Mouse (Mus musculus) hindbrain, postnatal 0 days (tissue): Measurements from ENCODE around the gene Spaca9. TPM values are rescaled to one million over a fixed set of nuclear protein-coding genes. Genes with fewer than 3 reads are reported as not detected.

Experiments
- ATAC-seq: fragments of 200-750 bp; cut with Nextera tagmentation; 2 replicates; pipeline ENCODE4 v1.8.0; 2017; ENCODE audit warnings: mild to moderate bottlenecking, moderate TSS enrichment, moderate library complexity
- DNase-seq: peaks from one replicate; pipeline ENCODE4 v3.0.0-alpha.2; 2015; ENCODE audit warnings: low spot score
- H3K27ac ChIP-seq: fragments of 300-500 bp; sonication (generic); 2 replicates; pipeline ENCODE4 v1.5.1; 2014; ENCODE audit warnings: mild to moderate bottlenecking
- H3K27me3 ChIP-seq: fragments of 300-500 bp; sonication (generic); 2 replicates; pipeline ENCODE4 v1.6.1; 2014; ENCODE audit warnings: low read length, mixed read lengths; ENCODE audit not compliant: insufficient read depth
- H3K36me3 ChIP-seq: fragments of 300-500 bp; sonication (generic); 2 replicates; pipeline ENCODE4 v1.6.1; 2014; ENCODE audit warnings: low read length, mixed read lengths; ENCODE audit not compliant: insufficient read depth
- H3K4me1 ChIP-seq: fragments of 300-500 bp; sonication (generic); 2 replicates; pipeline ENCODE4 v1.6.1; 2014; ENCODE audit warnings: antibody characterized with exemption, low read length, mixed read lengths; ENCODE audit not compliant: insufficient read depth
- H3K4me2 ChIP-seq: fragments of 300-500 bp; sonication (generic); 2 replicates; pipeline ENCODE4 v1.6.1; 2014; ENCODE audit warnings: low read depth, mild to moderate bottlenecking, low read length, moderate library complexity, mixed read lengths
- H3K4me3 ChIP-seq: fragments of 300-500 bp; sonication (generic); 2 replicates; pipeline ENCODE4 v1.5.1; 2014; ENCODE audit warnings: low read length
- H3K9ac ChIP-seq: fragments of 300-500 bp; sonication (generic); replicated peaks from 2 replicates; pipeline ENCODE4 v1.6.1; 2014; ENCODE audit warnings: mild to moderate bottlenecking, low read length, moderate library complexity, mixed read lengths
- H3K9me3 ChIP-seq: fragments of 300-500 bp; sonication (generic); 2 replicates; pipeline ENCODE4 v1.6.1; 2016; ENCODE audit warnings: low read length, mixed read lengths
- CTCF ChIP-seq: IDR thresholded peaks from 2 replicates; pipeline ENCODE4 v1.5.1; 2016; ENCODE audit warnings: antibody characterized with exemption, control low read depth, low read depth
- WGBS: fragments of 180-500 bp; shearing (Covaris S2); extraction: QIAGEN DNeasy Blood & Tissue Kit; methylation state at CpG from one replicate; pipeline ENCODE4 v1.1.7; 2014; 5-methylcytosine and 5-hydroxymethylcytosine counted together
- polyA plus RNA-seq: library from polyadenylated mRNA; unstranded; fragments of >200 nt; fragmentation: Nextera tagmentation; extraction: Ambion mirVana; gene quantifications from 2 replicates; pipeline ENCODE4 v1.2.1, GENCODE M21; 2015
- total RNA-seq: library from RNA; depleted of rRNA; stranded (reverse); fragments of >200 nt; gene quantifications from 2 replicates; pipeline ENCODE4 v1.2.3, GENCODE M21; 2014; rRNA removed

Gene Spaca9
- 0.89 TPM in 1 of 2 replicates, not detected in the other for total RNA-seq
- polyA plus RNA-seq: 2.9 and 3.7 TPM in 2 replicates

DNA sequence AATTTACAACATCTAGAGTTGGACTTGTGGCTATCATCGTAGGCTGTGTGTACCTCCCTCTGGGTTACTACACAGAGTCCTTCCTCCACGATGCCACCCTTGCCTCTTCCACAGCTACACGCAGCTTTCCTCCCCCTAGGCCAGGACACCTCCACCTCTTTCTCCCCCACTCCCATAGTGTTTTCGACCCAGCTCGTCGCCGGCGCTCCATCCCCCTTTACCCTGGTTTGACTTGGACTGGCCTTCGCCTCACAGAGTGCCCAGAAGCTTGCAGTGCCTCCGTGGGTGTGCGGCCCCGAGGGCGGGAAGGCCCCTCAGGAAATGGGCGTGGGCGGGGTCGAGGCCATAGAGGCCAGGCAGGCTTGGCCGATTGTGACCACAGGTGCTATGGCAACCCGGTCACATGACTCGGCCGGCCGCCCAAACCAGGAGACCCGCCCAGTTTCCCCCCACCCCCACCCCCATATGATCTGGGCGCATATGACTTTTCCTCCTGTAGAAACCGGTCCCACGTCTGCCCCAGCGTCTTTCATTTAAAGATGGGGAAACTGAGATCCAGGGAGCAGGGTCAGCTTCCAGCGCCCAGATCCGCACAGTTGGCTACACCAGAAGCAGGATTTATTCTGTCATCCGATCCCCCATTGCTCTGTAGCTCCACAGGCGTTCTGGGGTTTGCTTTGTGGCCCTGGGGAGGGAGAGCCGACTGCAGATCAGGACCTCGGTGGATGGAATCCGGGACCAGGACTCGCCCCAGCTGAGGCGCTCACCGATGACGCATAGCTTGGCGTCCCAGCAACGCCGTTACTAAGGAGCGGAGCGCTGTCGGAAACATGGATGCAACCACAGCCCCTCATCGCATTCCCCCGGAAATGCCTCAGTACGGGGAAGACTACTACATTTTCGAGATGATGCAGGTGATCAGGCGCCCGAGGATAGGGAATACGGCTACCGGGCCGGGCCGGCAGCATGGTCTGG is at the start of gene Spaca9, which contains the start of gene Ak8:
Spaca9 (minus strand) TSS at position 367 of the 975 bp plus-strand sequence.
Ak8 (plus strand) TSS at position 804 of the 975 bp plus-strand sequence.
- DNase-seq: peak; percentile 93
- H3K4me2 ChIP-seq: peak within 1 kb of the TSS; percentile 99
- H3K27me3 ChIP-seq: no peaks in the 10 kb centered on the region
- H3K9ac ChIP-seq: peak within 1 kb of the TSS; percentile 56
- 1% methylated on average over 53 of the region's 53 CpGs for WGBS
- H3K9me3 ChIP-seq: no peaks in the 10 kb centered on the region
- peak within 1 kb of the TSS; percentile 38; the same call in 1 of the 2 replicates for H3K27ac ChIP-seq
- H3K4me3 ChIP-seq: peak within 1 kb of the TSS; percentile 64
- ATAC-seq: peak; percentile 88
- no peak for TF ChIP-seq CTCF
- peaks cover 5% of the 10 kb centered on the region for H3K4me1 ChIP-seq
- no peaks in the 10 kb centered on the region for H3K36me3 ChIP-seq

DNA sequence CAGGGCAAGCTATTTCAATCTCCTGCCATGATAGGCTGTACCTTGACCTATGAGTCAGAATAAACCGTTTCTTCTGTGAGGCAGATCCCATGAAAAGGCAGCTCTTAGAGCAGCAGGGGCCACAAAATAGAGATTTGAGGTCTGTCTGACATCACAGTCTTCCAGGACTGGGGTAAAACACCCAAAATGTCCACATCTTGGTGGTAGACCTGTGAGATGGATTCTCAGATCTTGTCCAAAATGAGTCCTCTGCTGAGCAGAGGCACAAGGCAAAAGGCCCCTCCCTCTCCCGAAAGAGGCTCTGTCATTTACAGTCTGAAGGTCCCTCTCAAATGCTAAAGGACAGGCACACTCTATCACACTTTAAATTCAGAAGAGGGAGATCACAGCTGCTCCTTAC is 48.2 kb upstream of the Spaca9 start:
- Histone ChIP-seq H3K36me3 (no peaks in the 10 kb centered on the region), H3K9ac (no peak overlapping the region), H3K4me2 (no peak overlapping the region), H3K4me3 (no peak overlapping the region), H3K4me1 (peaks cover 15% of the 10 kb centered on the region; the same call in 1 of the 2 replicates), H3K27ac (no peak overlapping the region), H3K9me3 (no peaks in the 10 kb centered on the region), H3K27me3 (no peaks in the 10 kb centered on the region)
- WGBS: 80% methylated on average over 2 of the region's 2 CpGs
- DNase-seq (no peak), ATAC-seq (no peak)
- TF ChIP-seq CTCF: no peak

DNA sequence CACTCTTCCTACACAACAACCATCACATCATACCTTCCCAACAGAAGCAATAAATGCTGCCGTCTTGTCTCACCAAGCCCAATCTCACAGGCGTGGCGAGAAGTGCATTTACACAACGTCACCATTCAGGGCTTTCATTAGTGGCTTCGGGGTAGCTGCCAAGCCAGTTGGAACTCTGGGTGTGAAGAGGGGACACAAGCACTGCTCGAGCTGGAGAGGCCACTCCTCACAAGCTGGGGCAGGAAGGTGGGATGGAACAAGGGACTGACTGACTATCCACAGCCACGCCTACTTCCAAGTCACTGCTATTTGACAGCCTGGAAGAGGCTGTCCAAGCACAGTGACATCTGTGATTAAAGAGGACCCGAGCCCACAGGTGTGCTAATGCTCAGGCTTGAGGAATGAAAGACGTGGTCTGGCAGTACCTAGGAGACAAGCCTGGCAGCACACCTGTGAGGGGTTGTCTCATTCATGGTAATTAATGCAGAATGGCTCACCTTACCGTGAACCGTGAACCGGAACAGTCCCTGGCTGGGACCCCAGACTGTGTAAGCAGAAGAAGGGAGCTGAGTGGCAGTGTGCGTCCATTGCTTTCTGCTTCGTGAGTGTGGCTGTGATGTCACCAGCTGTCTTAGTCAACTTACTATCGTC is 47.3 kb upstream of the Spaca9 start:
- Histone ChIP-seq H3K4me2 (no peak overlapping the region), H3K4me1 (0 out of 2 replicates have a peak, but pooled peaks cover 9% of the 10 kb centered on the region), H3K4me3 (no peak overlapping the region), H3K27me3 (no peaks in the 10 kb centered on the region), H3K36me3 (no peaks in the 10 kb centered on the region), H3K9ac (no peak overlapping the region), H3K27ac (no peak overlapping the region), H3K9me3 (no peaks in the 10 kb centered on the region)
- TF ChIP-seq CTCF: no peak
- 76% methylated on average over 15 of the region's 15 CpGs for WGBS
- no peak; the same call in 1 of the 2 replicates for ATAC-seq
- no peak for DNase-seq

DNA sequence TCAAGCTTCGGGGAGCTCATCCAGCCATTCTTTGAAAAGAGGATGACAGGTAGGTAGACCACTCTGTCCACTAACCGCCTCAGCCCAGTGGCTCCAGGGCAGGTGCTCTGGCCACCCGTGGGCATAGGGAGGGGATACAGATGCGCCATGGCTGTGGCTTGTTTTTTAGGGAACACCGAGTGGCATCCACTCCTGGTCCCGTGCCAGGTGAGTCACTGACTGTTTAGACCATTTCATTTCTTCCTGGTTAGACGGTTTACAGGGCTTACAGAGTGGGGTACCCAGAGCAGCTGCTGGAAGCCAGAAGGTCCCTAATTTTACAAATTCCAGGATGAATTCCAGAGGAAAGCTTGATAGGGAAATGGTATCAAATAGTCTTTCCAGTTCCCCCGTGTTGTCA is 43.2 kb upstream of the Spaca9 start:
- H3K36me3 ChIP-seq: no peaks in the 10 kb centered on the region
- no peak for TF ChIP-seq CTCF
- H3K4me1 ChIP-seq: no peaks in the 10 kb centered on the region
- 75% methylated on average over 8 of the region's 8 CpGs for WGBS
- no peak for ATAC-seq
- no peak overlapping the region for H3K9ac ChIP-seq
- no peak overlapping the region for H3K4me2 ChIP-seq
- no peak for DNase-seq
- H3K4me3 ChIP-seq: no peak overlapping the region
- H3K27ac ChIP-seq: no peak overlapping the region
- H3K9me3 ChIP-seq: no peaks in the 10 kb centered on the region
- no peaks in the 10 kb centered on the region for H3K27me3 ChIP-seq

DNA sequence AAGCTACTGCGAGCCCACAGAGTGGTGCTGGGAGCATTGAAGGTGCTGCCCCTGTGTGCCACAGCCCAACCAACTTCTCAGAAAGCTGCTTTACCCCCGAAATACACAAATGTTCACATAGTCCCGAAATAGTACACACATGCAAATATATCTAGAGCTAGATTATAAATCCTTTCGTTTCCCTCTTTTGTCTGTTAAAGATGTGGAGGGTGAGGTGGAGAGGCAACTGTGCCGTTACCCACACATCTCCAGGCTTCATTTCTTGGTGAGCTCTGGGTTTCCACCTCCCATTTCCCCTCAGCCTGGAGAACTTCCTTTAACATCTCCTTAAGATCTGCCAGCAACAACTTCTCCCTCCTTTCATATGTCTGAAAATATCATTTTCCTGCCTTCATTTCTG is 40.6 kb upstream of the Spaca9 start:
- no peaks in the 10 kb centered on the region for H3K27me3 ChIP-seq
- DNase-seq: no peak
- H3K9me3 ChIP-seq: no peaks in the 10 kb centered on the region
- WGBS: 83% methylated on average over 5 of the region's 5 CpGs
- H3K27ac ChIP-seq: no peak overlapping the region
- ATAC-seq: no peak
- no peak for TF ChIP-seq CTCF
- no peaks in the 10 kb centered on the region for H3K4me1 ChIP-seq
- no peak overlapping the region for H3K9ac ChIP-seq
- H3K4me2 ChIP-seq: no peak overlapping the region
- no peaks in the 10 kb centered on the region for H3K36me3 ChIP-seq
- no peak overlapping the region for H3K4me3 ChIP-seq

DNA sequence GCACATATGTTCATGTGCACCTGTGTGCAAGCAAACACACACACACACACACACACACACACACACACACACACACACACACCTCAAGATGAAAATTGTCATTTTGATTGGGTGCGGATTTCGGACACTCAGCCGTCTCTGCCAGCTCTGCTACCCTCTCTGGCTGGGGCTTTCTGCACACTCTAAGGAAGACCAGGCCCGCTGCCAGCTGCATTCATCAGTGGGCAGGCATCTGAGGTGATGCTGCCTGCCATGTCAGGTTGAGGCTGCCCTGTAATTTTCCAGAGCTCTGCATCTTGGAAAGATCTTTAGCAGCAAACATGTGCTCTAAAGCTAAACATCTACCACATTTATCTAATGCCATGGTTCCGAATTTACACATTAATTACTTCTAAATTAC is 37.6 kb upstream of the Spaca9 start:
- no peaks in the 10 kb centered on the region for H3K4me1 ChIP-seq
- no peak overlapping the region for H3K9ac ChIP-seq
- TF ChIP-seq CTCF: 0 out of 2 replicates have a peak, but pooled peaks have one; percentile 2
- ATAC-seq: no peak
- 52% methylated on average over 5 of the region's 5 CpGs for WGBS
- no peaks in the 10 kb centered on the region for H3K9me3 ChIP-seq
- DNase-seq: peak; percentile 71
- no peak overlapping the region for H3K27ac ChIP-seq
- no peak overlapping the region for H3K4me2 ChIP-seq
- H3K36me3 ChIP-seq: no peaks in the 10 kb centered on the region
- H3K4me3 ChIP-seq: no peak overlapping the region
- no peaks in the 10 kb centered on the region for H3K27me3 ChIP-seq
